Mouse (Mus musculus): ENCODE data around the gene Pla2g2c. TPM values are rescaled to one million over a fixed set of nuclear protein-coding genes. Genes with fewer than 3 reads are reported as not detected.

Pla2g2c gene
- total RNA-seq, 2 experiments from 2014 or later = not detected

- no peak for DNase-seq
These were observed 14.6 kb upstream of the Pla2g2c start for GRCm38 (mm10) chr4:138709944-138710343.

DNA sequence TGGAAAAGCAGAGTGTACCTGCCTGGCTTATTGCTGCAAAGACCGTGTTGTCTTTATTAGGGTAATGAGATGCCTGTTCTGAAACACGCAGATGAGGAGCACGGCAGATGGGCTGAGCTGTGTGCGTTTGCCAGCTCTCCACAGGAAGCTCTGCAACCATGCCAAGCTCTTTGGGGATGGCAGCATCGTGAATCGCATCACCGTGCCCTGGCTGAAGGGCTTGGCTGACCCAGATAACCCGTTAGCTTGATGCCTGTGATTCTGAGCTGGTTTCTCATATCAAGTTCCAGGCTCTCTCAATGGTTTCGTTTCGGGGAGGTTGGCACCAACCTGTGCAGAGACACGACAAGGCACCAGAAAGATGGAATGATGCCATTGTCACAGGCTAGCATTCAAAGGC lies 14.0 kb upstream of the Pla2g2c start:
- DNase-seq = no peak

- DNase-seq = no peak
These were observed 13.4 kb upstream of the Pla2g2c start for GRCm38 (mm10) chr4:138711051-138711820.

- no peak for DNase-seq
These were observed 12.5 kb upstream of the Pla2g2c start for GRCm38 (mm10) chr4:138712096-138712495.

GRCm38 (mm10) chr4:138712621-138713020 lies 12.0 kb upstream of the Pla2g2c start:
- DNase-seq = no peak

DNA sequence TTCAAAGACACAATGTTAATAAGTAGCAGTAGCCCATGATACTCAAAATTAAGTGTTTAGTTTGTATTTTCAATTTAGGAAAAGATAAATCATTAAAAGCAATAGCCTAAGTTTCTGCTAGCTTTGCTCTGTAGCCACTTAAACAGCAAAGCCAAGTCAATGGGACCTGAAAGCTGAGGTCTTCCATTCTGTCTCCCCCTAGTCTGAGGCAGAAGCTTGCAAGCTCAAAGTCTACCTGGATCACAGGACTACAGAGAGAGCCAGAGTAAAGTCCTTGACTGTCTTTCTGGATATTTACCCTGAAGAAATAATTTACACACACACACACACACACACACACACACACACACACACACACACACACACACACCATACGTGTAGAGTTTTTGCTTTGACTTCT lies 10.4 kb upstream of the Pla2g2c start:
- no peak for DNase-seq

GRCm38 (mm10) chr4:138716697-138717096 lies 7.9 kb upstream of the Pla2g2c start:
- DNase-seq = no peak

- no peak for DNase-seq
These were observed 5.9 kb upstream of the Pla2g2c start for GRCm38 (mm10) chr4:138718586-138719263.

DNA sequence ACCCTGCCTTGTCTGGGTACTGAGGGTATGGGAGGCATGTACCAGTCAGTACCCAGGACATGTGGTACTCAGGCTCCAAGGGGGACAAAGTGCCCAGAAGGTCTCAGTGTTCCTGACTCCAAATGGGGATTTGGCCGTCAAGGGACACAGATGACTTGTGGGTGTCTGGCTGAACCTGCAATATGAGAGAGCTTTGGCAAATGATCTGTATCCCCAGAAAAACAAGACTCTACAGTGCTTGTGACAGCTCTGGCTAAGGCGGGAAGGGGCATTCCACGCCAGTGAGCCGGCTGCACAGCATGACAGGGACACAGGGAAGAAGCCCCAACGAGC lies 5.4 kb upstream of the Pla2g2c start:
- no peak for DNase-seq

- no peak for DNase-seq
These were observed 905 bp upstream of the Pla2g2c start for GRCm38 (mm10) chr4:138723493-138724281.

GRCm38 (mm10) chr4:138725127-138725461 lies 502 bp downstream of the Pla2g2c start:
- DNase-seq = peak; percentile 80

DNA sequence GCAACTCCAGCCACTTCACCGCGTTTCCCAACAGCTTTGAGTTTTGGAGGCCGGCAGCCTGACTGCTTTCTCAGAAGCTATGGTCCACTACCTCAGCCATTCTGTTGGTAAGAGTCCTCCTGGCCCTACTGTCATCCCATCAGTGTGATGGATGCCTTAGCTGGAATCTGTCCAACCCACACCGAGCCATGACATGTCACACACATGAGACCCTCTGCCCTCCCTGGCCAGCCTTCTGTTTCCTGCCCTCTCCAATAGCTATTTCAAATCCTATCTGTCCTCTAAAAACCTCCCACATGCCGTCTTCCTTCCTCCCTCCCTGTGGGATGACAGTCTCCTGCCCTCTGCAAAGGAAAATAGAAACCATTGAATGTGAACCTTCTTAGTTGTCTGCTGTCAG lies 1.2 kb downstream of the Pla2g2c start:
- DNase-seq = no peak

- DNase-seq = no peak
These were observed 4.6 kb downstream of the Pla2g2c start for GRCm38 (mm10) chr4:138729018-138729703.

DNA sequence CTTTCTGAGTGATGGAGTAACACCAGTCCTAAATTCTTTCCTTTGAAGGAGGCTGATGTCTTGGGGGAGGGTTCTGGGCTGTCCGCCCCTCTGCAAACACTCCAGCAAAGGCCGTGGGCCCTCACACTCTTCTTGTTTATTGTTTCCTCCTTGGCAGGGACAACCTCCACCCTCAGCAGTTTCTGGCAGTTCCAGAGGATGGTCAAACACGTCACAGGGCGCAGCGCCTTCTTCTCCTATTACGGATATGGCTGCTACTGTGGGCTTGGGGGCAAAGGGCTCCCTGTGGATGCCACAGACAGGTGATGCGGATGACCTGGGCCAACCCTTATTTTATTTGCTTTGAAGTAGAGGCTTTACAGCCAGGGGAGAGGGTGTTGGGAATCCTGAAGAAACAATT lies 9.5 kb downstream of the Pla2g2c start:
- no peak for DNase-seq

DNA sequence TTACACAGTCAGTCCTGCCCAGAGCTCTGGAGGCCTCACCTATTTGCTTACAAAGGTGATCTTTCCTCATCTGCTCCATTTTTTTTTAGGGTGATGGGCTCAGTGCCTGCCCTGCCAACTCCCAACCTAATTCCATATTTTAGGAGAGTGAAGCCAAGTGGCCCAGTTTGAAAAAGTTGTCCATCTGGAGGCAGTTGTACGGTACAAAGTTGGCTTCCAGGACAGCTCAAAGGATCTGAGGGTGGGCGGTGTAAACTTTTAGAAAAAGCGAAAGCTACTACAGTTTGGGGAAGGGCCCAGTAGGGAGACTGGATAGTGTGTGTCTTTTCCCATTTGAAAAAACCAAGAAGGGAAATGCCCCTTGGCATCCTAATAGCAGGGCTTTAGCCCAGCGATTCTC lies 10.3 kb downstream of the Pla2g2c start:
- DNase-seq = no peak

DNA sequence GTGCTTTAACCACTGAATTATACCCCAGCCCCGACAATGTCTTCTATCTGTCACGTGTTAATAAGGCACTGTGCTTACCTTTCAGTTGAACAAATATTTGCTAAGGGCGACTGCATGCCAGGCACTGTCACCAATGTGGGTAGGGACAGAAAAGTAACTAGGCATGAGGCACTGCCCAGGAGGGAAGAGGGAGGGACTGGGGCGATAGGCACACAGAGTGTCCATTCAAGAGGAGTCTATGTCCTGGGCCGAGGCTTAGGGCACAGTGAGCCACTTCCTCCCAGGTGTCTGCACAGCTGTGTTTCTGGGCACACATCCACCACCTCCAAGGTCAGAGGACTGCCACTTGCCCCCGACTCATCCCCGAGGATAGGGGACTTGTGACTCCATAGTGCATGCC lies 12.4 kb downstream of the Pla2g2c start, which contains the start of gene Ubxn10:
Gene Ubxn10, minus strand, starts transcription at position 137 of the 400 bp plus-strand sequence.
- no peak for DNase-seq

- DNase-seq = no peak
These were observed 14.7 kb downstream of the Pla2g2c start for GRCm38 (mm10) chr4:138739136-138739851.

DNA sequence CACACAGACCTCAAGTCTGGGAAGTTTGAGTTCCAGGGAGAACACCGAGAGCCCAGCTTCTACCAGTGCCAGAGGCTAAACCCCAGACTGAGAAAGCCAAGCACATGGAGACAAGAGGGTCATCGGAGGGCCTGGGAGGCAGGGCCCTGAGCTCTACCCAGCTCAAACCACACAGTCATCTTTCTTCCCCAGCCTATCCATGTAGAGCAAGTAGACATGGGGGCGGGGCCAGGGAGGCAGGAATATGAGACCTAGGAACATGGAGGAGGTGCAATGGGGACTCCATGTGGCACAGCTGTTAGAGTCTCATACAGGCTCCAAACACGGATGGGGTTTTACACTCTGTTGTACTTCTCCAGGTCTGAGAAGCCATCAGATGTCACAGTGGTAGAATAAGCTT lies 21.3 kb downstream of the Pla2g2c start:
- peak; percentile 30 for DNase-seq

DNA sequence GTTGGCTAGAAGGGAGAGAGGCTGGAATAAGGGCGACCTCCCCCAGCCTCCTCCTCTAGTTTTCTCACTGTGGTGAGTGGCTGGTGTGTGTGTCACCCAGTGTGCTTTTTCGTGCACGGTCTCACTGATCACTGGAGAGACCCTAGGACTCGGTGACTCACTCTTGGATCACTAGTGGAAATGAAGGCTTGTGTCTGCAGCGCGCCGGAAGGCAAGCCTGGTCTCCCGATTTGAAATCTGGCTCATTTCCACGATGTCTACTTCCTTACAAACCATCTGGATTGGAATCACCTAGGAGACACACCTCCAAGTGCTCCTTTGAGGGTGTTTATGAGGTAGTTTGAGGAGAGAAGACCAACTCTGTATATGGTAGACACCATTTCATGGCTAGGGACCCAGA lies 22.3 kb downstream of the Pla2g2c start:
- no peak for DNase-seq

DNA sequence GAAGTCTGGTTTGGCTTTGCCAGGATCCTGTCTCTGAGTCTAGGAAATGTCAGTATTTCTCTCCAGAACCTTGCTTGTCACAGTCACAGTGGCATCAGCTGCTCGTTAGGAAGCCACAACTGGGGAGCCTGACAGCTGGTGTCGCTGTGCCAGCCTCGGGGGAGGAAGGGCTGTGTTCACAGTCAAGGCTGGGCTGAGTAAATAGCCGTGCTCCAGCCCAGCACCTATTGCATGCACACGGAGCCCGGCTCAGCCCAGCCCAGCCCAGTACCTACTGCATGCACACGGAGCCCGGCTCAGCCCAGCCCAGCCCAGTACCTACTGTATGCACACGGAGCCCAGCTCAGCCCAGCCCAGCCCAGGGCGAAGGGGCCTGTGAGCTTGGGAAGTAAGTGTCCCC lies 23.3 kb downstream of the Pla2g2c start:
- peak; percentile 38 for DNase-seq

GRCm38 (mm10) chr4:138748369-138749072 lies 23.9 kb downstream of the Pla2g2c start:
- DNase-seq = peak; percentile 51
